Mouse (Mus musculus): ENCODE data around the gene Bmp10.

DNA sequence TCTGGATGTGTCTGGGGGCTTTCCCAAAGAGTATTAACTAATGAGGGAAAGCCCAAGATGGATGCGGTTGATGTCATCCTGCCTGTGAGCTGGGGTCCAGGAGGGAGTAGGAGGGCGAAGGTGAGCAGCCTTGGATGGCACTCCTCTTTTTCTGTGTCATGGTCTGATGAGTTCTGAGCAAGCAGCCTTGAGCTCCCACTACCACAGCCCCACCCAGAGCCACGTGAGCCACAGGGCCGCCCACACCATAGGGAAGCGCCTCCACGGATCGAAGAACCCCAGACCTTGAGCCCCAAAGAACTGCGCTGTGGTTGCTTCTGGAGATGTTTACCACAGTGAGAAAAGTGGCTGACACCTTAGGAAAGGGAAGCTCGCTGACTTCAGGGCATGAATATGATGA is 34.0 kb upstream of the Bmp10 start:
- no peak for TF ChIP-seq EP300 (IDR thresholded peaks at IDR 0.05; ENCODE audit: low read depth)
- no peak for TF ChIP-seq CTCF (IDR thresholded peaks at IDR 0.05; ENCODE audit: low read depth)

Data from liver, embryonic 14.5 days (tissue).